Mouse (Mus musculus): ENCODE data around the gene Slc2a12.

- TF ChIP-seq POLR2A (IDR thresholded peaks at IDR 0.05; ENCODE audit: low read depth, low read length), result no peak
- TF ChIP-seq CTCF (conservative IDR thresholded peaks at IDR 0.05; ENCODE audit: insufficient read depth, insufficient read length, low read depth, low read length), result no peak
Measured at GRCm38 (mm10) chr10:22746334-22747322, 101.8 kb downstream of the Slc2a12 start.

Measured in kidney, adult 2 months (tissue).